Mouse (Mus musculus) MEL (cell line): ENCODE measurements around the gene Bbs9. TPM values are rescaled to one million over a fixed set of nuclear protein-coding genes. Genes with fewer than 3 reads are reported as not detected.

Experiments
- DNase-seq: peaks from one replicate; pipeline ENCODE4 v3.0.0; 2011; ENCODE audit warnings: low read depth, low spot score
- H3K27ac ChIP-seq: 2 replicates; pipeline ENCODE4 v1.5.1; 2012; ENCODE audit warnings: low read depth, mild to moderate bottlenecking, control low read depth, low read length, moderate library complexity; ENCODE audit not compliant: control insufficient read depth
- H3K27me3 ChIP-seq, 2 experiments: fragments of 150-350 bp in 1 of 2; sonication (generic) in 1 of 2; 2 replicates each; pipeline ENCODE4 v1.6.1; 2012; ENCODE audit warnings: low read length in 2 of 2, mild to moderate bottlenecking in 2 of 2, improper control_type of control experiment in 1 of 2, moderate library complexity in 1 of 2; ENCODE audit not compliant: insufficient read depth in 2 of 2, control insufficient read depth in 1 of 2
- H3K36me3 ChIP-seq, 2 experiments: 2 replicates each; pipeline ENCODE4 v1.6.1; 2012 to 2014; ENCODE audit warnings: low read length in 2 of 2, improper control_type of control experiment in 1 of 2, inconsistent platforms in 1 of 2, mild to moderate bottlenecking in 1 of 2; ENCODE audit not compliant: insufficient read depth in 2 of 2, control insufficient read depth in 1 of 2
- H3K4me1 ChIP-seq, 2 experiments: fragments of 150-350 bp in 1 of 2; sonication (generic) in 1 of 2; 2 replicates each; pipeline ENCODE4 v1.6.1; 2012; ENCODE audit warnings: low read length in 2 of 2, improper control_type of control experiment in 1 of 2, mild to moderate bottlenecking in 1 of 2; ENCODE audit not compliant: insufficient read depth in 2 of 2, control insufficient read depth in 1 of 2
- H3K4me3 ChIP-seq, 2 experiments: fragments of 150-350 bp in 1 of 2; sonication (generic) in 1 of 2; 2 replicates each; pipeline ENCODE4 v1.5.1; 2012; ENCODE audit warnings: low read depth in 2 of 2, low read length in 2 of 2, mild to moderate bottlenecking in 2 of 2, moderate library complexity in 2 of 2, control low read depth in 1 of 2, improper control_type of control experiment in 1 of 2; ENCODE audit not compliant: control insufficient read depth in 1 of 2, insufficient read depth in 1 of 2
- H3K79me2 ChIP-seq: 2 replicates; pipeline ENCODE4 v1.6.1; 2012; ENCODE audit warnings: mild to moderate bottlenecking, low read length, moderate library complexity; ENCODE audit not compliant: control insufficient read depth, poor library complexity, insufficient read depth
- H3K9ac ChIP-seq: 2 replicates; pipeline ENCODE4 v1.6.1; 2012; ENCODE audit warnings: low read depth, mild to moderate bottlenecking, control low read depth, low read length, moderate library complexity; ENCODE audit not compliant: control insufficient read depth, poor library complexity, severe bottlenecking
- H3K9me3 ChIP-seq: fragments of 150-350 bp; sonication (generic); replicated peaks from 2 replicates; pipeline ENCODE4 v1.6.1; 2012; ENCODE audit warnings: mild to moderate bottlenecking, low read length, improper control_type of control experiment, moderate library complexity; ENCODE audit not compliant: insufficient read depth
- BHLHE40 ChIP-seq: IDR thresholded peaks from 2 replicates; pipeline ENCODE4 v1.6.1; 2012; ENCODE audit warnings: low read depth, mild to moderate bottlenecking, inconsistent platforms, low read length, improper control_type of control experiment, borderline replicate concordance
- CHD1 ChIP-seq: IDR thresholded peaks from 2 replicates; pipeline ENCODE4 v1.6.1; 2012; ENCODE audit warnings: low read depth, mild to moderate bottlenecking, inconsistent platforms, low read length, improper control_type of control experiment
- CHD2 ChIP-seq: IDR thresholded peaks from 2 replicates; pipeline ENCODE4 v1.6.1; 2011; ENCODE audit warnings: low read length, improper control_type of control experiment
- CTCF ChIP-seq, 3 experiments: IDR thresholded peaks in 2 of 3; conservative IDR thresholded peaks in 1 of 3; 2 replicates each; pipeline ENCODE4 v1.5.1; 2011 to 2012; ENCODE audit warnings: low read length in 3 of 3, low read depth in 2 of 3, mild to moderate bottlenecking in 2 of 3, improper control_type of control experiment in 1 of 3, inconsistent platforms in 1 of 3, mixed read lengths in 1 of 3, moderate library complexity in 1 of 3; ENCODE audit not compliant: control insufficient read depth in 1 of 3, insufficient read depth in 1 of 3, poor library complexity in 1 of 3, severe bottlenecking in 1 of 3
- E2F4 ChIP-seq: IDR thresholded peaks from 2 replicates; pipeline ENCODE4 v1.6.1; 2011; ENCODE audit warnings: low read depth, low read length, improper control_type of control experiment, borderline replicate concordance
- EP300 ChIP-seq, 2 experiments: IDR thresholded peaks; 2 replicates each; pipeline ENCODE4 v1.6.1; 2011; ENCODE audit warnings: improper control_type of control experiment in 2 of 2, low read length in 2 of 2, low read depth in 1 of 2, mild to moderate bottlenecking in 1 of 2
- ETS1 ChIP-seq: IDR thresholded peaks from 2 replicates; pipeline ENCODE4 v1.6.1; 2012; ENCODE audit warnings: low read depth, mild to moderate bottlenecking, inconsistent platforms, low read length, improper control_type of control experiment, moderate library complexity
- GABPA ChIP-seq: IDR thresholded peaks from 2 replicates; pipeline ENCODE4 v1.6.1; 2012; ENCODE audit warnings: low read depth, mild to moderate bottlenecking, inconsistent platforms, low read length, improper control_type of control experiment, moderate library complexity
- GATA1 ChIP-seq: IDR thresholded peaks from 2 replicates; pipeline ENCODE4 v1.6.1; 2011; ENCODE audit warnings: low read depth, low read length, improper control_type of control experiment
- HCFC1 ChIP-seq: IDR thresholded peaks from 2 replicates; pipeline ENCODE4 v1.6.1; 2012; ENCODE audit warnings: low read depth, mild to moderate bottlenecking, inconsistent platforms, low read length, improper control_type of control experiment, moderate library complexity
- JUND ChIP-seq: IDR thresholded peaks from 2 replicates; pipeline ENCODE4 v1.6.1; 2011; ENCODE audit warnings: low read depth, mild to moderate bottlenecking, improper control_type of control experiment, low read length
- MAFK ChIP-seq: IDR thresholded peaks from 2 replicates; pipeline ENCODE4 v1.6.1; 2011; ENCODE audit warnings: low read depth, mild to moderate bottlenecking, low read length, improper control_type of control experiment, borderline replicate concordance
- MAZ ChIP-seq: IDR thresholded peaks from 2 replicates; pipeline ENCODE4 v1.6.1; 2012; ENCODE audit warnings: low read depth, mild to moderate bottlenecking, inconsistent platforms, low read length, improper control_type of control experiment
- MEF2A ChIP-seq: IDR thresholded peaks from 2 replicates; pipeline ENCODE4 v1.6.1; 2014; ENCODE audit warnings: low read depth, mild to moderate bottlenecking, inconsistent platforms, low read length, improper control_type of control experiment; ENCODE audit not compliant: poor library complexity, insufficient replicate concordance, severe bottlenecking; ENCODE audit errors: extremely low read depth
- MXI1 ChIP-seq: IDR thresholded peaks from 2 replicates; pipeline ENCODE4 v1.6.1; 2011; ENCODE audit warnings: mild to moderate bottlenecking, low read depth, low read length, improper control_type of control experiment
- MYB ChIP-seq: IDR thresholded peaks from 2 replicates; pipeline ENCODE4 v1.6.1; 2011; ENCODE audit warnings: mild to moderate bottlenecking, low read depth, low read length, improper control_type of control experiment
- MYC ChIP-seq: IDR thresholded peaks from 2 replicates; pipeline ENCODE4 v1.6.1; 2011; ENCODE audit warnings: low read depth, mild to moderate bottlenecking, low read length, improper control_type of control experiment, moderate library complexity
- NRF1 ChIP-seq: IDR thresholded peaks from 2 replicates; pipeline ENCODE4 v1.6.1; 2014; ENCODE audit warnings: low read depth, mild to moderate bottlenecking, inconsistent platforms, low read length, improper control_type of control experiment, moderate library complexity; ENCODE audit not compliant: poor library complexity, insufficient read depth, severe bottlenecking
- POLR2AphosphoS2 ChIP-seq: IDR thresholded peaks from 2 replicates; pipeline ENCODE4 v1.6.1; 2011; ENCODE audit warnings: low read length, improper control_type of control experiment
- POLR2AphosphoS5 ChIP-seq: IDR thresholded peaks from 2 replicates; pipeline ENCODE4 v1.6.1; 2012; ENCODE audit warnings: low read depth, borderline replicate concordance, mild to moderate bottlenecking, inconsistent platforms, low read length, moderate library complexity, mixed read lengths
- SIN3A ChIP-seq: IDR thresholded peaks from 2 replicates; pipeline ENCODE4 v1.6.1; 2012; ENCODE audit warnings: low read length, improper control_type of control experiment, inconsistent platforms
- SMC3 ChIP-seq: IDR thresholded peaks from 2 replicates; pipeline ENCODE4 v1.6.1; 2011; ENCODE audit warnings: low read depth, low read length, improper control_type of control experiment
- TAL1 ChIP-seq: IDR thresholded peaks from 2 replicates; pipeline ENCODE4 v1.6.1; 2012; ENCODE audit warnings: mild to moderate bottlenecking, inconsistent platforms, low read length, moderate library complexity, mixed read lengths
- TCF12 ChIP-seq: IDR thresholded peaks from 2 replicates; pipeline ENCODE4 v1.6.1; 2014; ENCODE audit warnings: low read depth, mild to moderate bottlenecking, inconsistent platforms, low read length, improper control_type of control experiment, moderate library complexity
- ZKSCAN1 ChIP-seq: IDR thresholded peaks from 2 replicates; pipeline ENCODE4 v1.6.1; 2012; ENCODE audit warnings: low read depth, mild to moderate bottlenecking, inconsistent platforms, low read length, improper control_type of control experiment, moderate library complexity
- ZMIZ1 ChIP-seq: IDR thresholded peaks from 2 replicates; pipeline ENCODE4 v1.6.1; 2012; ENCODE audit warnings: low read depth, mild to moderate bottlenecking, inconsistent platforms, low read length, improper control_type of control experiment, moderate library complexity
- ZNF384 ChIP-seq: IDR thresholded peaks from 2 replicates; pipeline ENCODE4 v1.6.1; 2012; ENCODE audit warnings: low read depth, mild to moderate bottlenecking, inconsistent platforms, low read length, improper control_type of control experiment
- polyA plus RNA-seq, 2 experiments: library from polyadenylated mRNA; stranded (reverse) in 1 of 2; unstranded in 1 of 2; fragments of >175 nt in 1 of 2; fragments of >200 nt in 1 of 2; gene quantifications; 2 replicates each; pipeline versions ENCODE4 v1.2.1 to v1.2.4; 2012; ENCODE audit warnings: low replicate concordance in 2 of 2, low read depth in 1 of 2; ENCODE audit not compliant: insufficient read length in 2 of 2, insufficient read depth in 1 of 2, missing spikeins in 1 of 2
- total RNA-seq: library from RNA; depleted of rRNA; stranded (reverse); fragments of 300-350 nt; gene quantifications from 2 replicates; pipeline ENCODE4 v1.2.3, GENCODE M21; 2012

Bbs9 gene
- total and polyA plus RNA-seq, 3 experiments, result 18.5 to 19.5 TPM; not detected in 1

DNA sequence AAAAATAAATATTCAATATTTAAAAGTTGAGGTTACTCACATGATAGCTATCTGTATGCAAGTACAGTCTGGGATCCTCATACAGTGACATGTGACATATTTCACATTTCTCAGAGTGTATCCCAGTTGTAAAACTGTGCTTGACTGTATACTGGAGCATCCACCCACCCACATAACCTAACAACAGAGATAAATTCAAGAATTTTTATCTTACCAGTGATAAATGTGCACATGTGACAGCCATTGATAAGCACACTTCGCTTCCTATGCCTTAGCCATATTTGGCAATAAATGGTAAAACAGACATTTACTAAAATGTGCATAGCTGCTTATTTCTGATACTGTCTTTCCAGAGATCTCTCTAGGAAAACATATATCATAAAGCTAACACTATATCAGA, 330.5 kb downstream of the Bbs9 start (continued):
- TF ChIP-seq MAZ, result no peak
- no peak; the same call in 1 of the 2 replicates for TF ChIP-seq NRF1

- Histone ChIP-seq H3K79me2 (no peaks in the 10 kb centered on the region), H3K9me3 (no peaks in the 10 kb centered on the region), H3K4me1 (peaks cover 47 to 61% of the 10 kb centered on the region in 2 experiments), H3K36me3 (peaks cover 0 to 64% of the 10 kb centered on the region in 2 experiments; a peak in 2 of 4 replicates), H3K27ac (peak overlapping the region; percentile 70), H3K9ac (peak overlapping the region; percentile 3; the same call in 1 of the 2 replicates), H3K27me3 (no peaks in the 10 kb centered on the region), H3K4me3 (peak overlapping the region in 1 of 2 experiments; percentile 3; a peak in 1 of 4 replicates)
- DNase-seq, result peak; percentile 73
- TF ChIP-seq MAFK (peak; percentile 54; the same call in 1 of the 2 replicates), TCF12 (peak; percentile 28; the same call in 1 of the 2 replicates), EP300 (IDR thresholded peaks at IDR 0.05; ENCODE audit: low read depth in 1 of 2, low read length in 2 of 2) (peak; percentile 9 to 30; a peak in 3 of 4 replicates), SMC3 (no peak), GATA1 (no peak; the same call in 1 of the 2 replicates), CHD2 (peak; percentile 38; the same call in 1 of the 2 replicates), MYB (peak; percentile 28; the same call in 1 of the 2 replicates), MXI1 (0 out of 2 replicates have a peak, but pooled peaks have one; percentile 36), GABPA (no peak), MYC (0 out of 2 replicates have a peak, but pooled peaks have one; percentile 4), MAZ (peak; percentile 88), ZMIZ1 (0 out of 2 replicates have a peak, but pooled peaks have one; percentile 41), SIN3A (no peak), TAL1 (no peak), BHLHE40 (0 out of 2 replicates have a peak, but pooled peaks have one; percentile 58), ETS1 (peak; percentile 45; the same call in 1 of the 2 replicates), CHD1 (peak; percentile 87; the same call in 1 of the 2 replicates)
- TF ChIP-seq, all 39 proteins: peak for 12
Measured at GRCm38 (mm10) chr9:22806494-22806893, 331.0 kb downstream of the Bbs9 start.

- Histone ChIP-seq H3K9ac (peak overlapping the region; percentile 3), H3K36me3 (peaks cover 0 to 67% of the 10 kb centered on the region in 2 experiments; a peak in 2 of 4 replicates), H3K4me1 (peaks cover 53 to 62% of the 10 kb centered on the region in 2 experiments), H3K27me3 (no peaks in the 10 kb centered on the region), H3K4me3 (no peak overlapping the region), H3K9me3 (no peaks in the 10 kb centered on the region), H3K27ac (peak overlapping the region; percentile 62), H3K79me2 (no peaks in the 10 kb centered on the region)
- DNase-seq, result peak; percentile 94
- TF ChIP-seq POLR2AphosphoS2 (peak; percentile 63; the same call in 1 of the 2 replicates), JUND (no peak), HCFC1 (peak; percentile 67), MEF2A (no peak), ETS1 (peak; percentile 67; the same call in 1 of the 2 replicates), CTCF (IDR thresholded peaks at IDR 0.05 in 2 of 3, conservative IDR thresholded peaks at IDR 0.05 in 1 of 3; ENCODE audit: control insufficient read depth in 1 of 3, insufficient read depth in 1 of 3, low read depth in 2 of 3, low read length in 3 of 3, poor library complexity in 1 of 3, severe bottlenecking in 1 of 3) (no peak), MYB (no peak), ZKSCAN1 (no peak), NRF1 (no peak), E2F4 (no peak), POLR2AphosphoS5 (no peak), ZNF384 (no peak), MYC (no peak; the same call in 1 of the 2 replicates), GABPA (no peak), SMC3 (no peak), GATA1 (no peak), MAFK (no peak)
Measured at GRCm38 (mm10) chr9:22807693-22808092, 332.2 kb downstream of the Bbs9 start.
